Mouse (Mus musculus): ENCODE data around the gene Vapa. TPM values are rescaled to one million over a fixed set of nuclear protein-coding genes. Genes with fewer than 3 reads are reported as not detected.

Gene Vapa
- total and polyA plus RNA-seq, 3 experiments: 14.3 to 91.4 (median 86.1) TPM

DNA sequence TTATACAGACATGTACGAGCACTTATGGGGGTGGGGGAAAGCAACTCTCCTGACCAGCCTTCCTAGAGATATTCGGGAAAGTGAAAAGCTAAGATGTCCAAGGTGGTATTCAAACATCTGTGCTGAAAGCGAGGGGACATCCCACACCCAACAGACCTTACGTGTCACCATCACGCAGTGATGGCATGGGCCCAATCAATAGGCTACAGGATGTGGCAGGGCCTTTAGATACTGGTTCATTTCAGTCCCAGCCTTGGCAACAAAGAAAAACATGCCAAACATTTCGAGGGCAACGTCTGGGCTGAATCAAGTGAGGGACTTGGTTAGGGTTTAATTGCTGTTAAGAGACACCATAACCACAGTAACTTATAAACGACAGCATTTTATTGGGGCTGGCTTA lies 38.5 kb downstream of the Vapa start:
- Histone ChIP-seq H3K27me3 (ENCODE audit: control insufficient read depth, insufficient read depth, low read length) (no peaks in the 10 kb centered on the region), H3K36me3 (ENCODE audit: control insufficient read depth, insufficient read depth, low read length) (no peaks in the 10 kb centered on the region), H3K4me1 (ENCODE audit: control insufficient read depth, insufficient read depth, low read length) (peaks cover 6% of the 10 kb centered on the region), H3K27ac (no peak overlapping the region), H3K4me3 (no peak overlapping the region), H3K9ac (ENCODE audit: low read depth, low read length) (no peak overlapping the region), H3K79me2 (replicated peaks; ENCODE audit: control insufficient read depth, insufficient read depth, low read length) (no peaks in the 10 kb centered on the region)
- TF ChIP-seq EP300 (IDR thresholded peaks at IDR 0.05; ENCODE audit: insufficient read depth, low read depth, low read length) (no peak), CTCF (IDR thresholded peaks at IDR 0.05) (no peak), POLR2A (IDR thresholded peaks at IDR 0.05; ENCODE audit: insufficient read depth, low read depth, low read length) (no peak)
- intact Hi-C loops (cut with DNase I): no loop called here
- DNase-seq: no peak
- WGBS: 74% methylated on average over 8 of the region's 8 CpGs

DNA sequence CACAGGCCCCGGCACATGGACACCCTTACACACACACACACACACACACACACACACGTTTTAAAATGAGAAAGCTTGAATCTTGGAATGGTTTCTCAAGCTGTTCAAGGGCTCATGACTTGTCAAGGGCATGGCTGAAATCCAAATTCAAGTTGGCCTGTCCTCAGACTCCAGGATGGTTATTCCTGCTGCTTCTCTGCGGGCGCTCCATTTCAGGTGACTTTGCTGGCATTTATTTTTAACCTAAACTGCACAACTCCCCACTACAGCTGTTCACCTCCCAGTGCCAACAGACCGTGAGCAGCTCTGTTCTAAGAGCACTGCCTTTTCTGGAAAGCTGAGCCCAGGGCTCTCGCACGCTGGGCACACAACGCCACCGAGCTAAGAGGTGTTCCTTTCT lies 41.5 kb downstream of the Vapa start:
- Histone ChIP-seq H3K27ac (peak overlapping the region; percentile 76), H3K4me3 (no peak overlapping the region), H3K4me1 (ENCODE audit: control insufficient read depth, insufficient read depth, low read length) (peaks cover 6% of the 10 kb centered on the region), H3K79me2 (replicated peaks; ENCODE audit: control insufficient read depth, insufficient read depth, low read length) (no peaks in the 10 kb centered on the region), H3K36me3 (ENCODE audit: control insufficient read depth, insufficient read depth, low read length) (no peaks in the 10 kb centered on the region), H3K27me3 (ENCODE audit: control insufficient read depth, insufficient read depth, low read length) (no peaks in the 10 kb centered on the region), H3K9ac (ENCODE audit: low read depth, low read length) (no peak overlapping the region)
- intact Hi-C loops (cut with DNase I): no loop called here
- WGBS: 59% methylated on average over 9 of the region's 9 CpGs
- peak in 1 of 2 experiments; percentile 54 for DNase-seq
- no peak for TF ChIP-seq CTCF (IDR thresholded peaks at IDR 0.05)
- 0 out of 2 replicates have a peak, but pooled peaks have one; percentile 47 for TF ChIP-seq EP300 (IDR thresholded peaks at IDR 0.05; ENCODE audit: insufficient read depth, low read depth, low read length)

DNA sequence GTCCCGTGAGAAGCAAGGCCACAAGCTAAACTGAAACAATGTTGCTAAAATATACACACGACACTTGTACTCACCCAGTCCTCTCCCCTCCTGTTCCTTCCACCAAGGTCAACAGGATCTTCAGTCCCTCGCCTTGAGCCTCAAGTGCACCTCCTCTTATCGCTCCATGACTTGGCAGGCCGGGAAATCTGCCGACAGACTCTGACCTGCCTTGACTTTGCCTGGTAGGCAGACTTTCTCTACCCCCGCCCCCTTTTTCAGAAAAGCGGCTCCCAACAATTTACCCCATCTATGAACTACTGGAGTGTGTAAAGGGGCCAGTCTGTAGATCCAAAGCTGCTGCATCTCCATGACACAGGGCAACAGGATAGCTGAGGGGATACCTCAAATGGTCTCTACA lies 41.9 kb downstream of the Vapa start:
- Histone ChIP-seq H3K9ac (ENCODE audit: low read depth, low read length) (no peak overlapping the region), H3K4me3 (no peak overlapping the region), H3K36me3 (ENCODE audit: control insufficient read depth, insufficient read depth, low read length) (no peaks in the 10 kb centered on the region), H3K4me1 (ENCODE audit: control insufficient read depth, insufficient read depth, low read length) (peaks cover 6% of the 10 kb centered on the region), H3K27ac (peak overlapping the region; percentile 76), H3K27me3 (ENCODE audit: control insufficient read depth, insufficient read depth, low read length) (no peaks in the 10 kb centered on the region), H3K79me2 (replicated peaks; ENCODE audit: control insufficient read depth, insufficient read depth, low read length) (no peaks in the 10 kb centered on the region)
- 53% methylated on average over 8 of the region's 8 CpGs for WGBS
- TF ChIP-seq EP300 (IDR thresholded peaks at IDR 0.05; ENCODE audit: insufficient read depth, low read depth, low read length): no peak
- no peak for TF ChIP-seq POLR2A (IDR thresholded peaks at IDR 0.05; ENCODE audit: insufficient read depth, low read depth, low read length)
- TF ChIP-seq CTCF (IDR thresholded peaks at IDR 0.05): no peak
- peak in 1 of 2 experiments; percentile 15 for DNase-seq
- intact Hi-C loops (cut with DNase I): no loop called here

DNA sequence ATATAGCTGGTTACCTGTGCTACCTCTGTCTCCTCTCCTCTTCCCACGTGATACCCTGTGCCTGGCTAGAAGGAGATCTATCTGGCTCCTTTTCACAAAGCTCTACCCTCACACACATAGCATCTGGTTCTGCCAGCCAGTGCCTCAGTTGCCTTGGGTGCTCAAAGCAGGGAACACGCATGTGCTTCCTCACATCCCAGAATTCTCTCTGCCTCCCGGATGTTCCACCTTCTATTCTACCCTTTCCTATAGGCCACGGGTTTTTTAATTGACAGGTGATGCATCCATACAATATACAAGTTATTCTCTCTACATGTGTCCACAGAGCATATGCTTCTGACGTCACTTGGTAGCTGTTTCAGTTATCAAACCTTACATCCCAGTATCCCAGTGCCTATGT lies 49.2 kb downstream of the Vapa start:
- Histone ChIP-seq H3K27ac (no peak overlapping the region), H3K36me3 (ENCODE audit: control insufficient read depth, insufficient read depth, low read length) (no peaks in the 10 kb centered on the region), H3K27me3 (ENCODE audit: control insufficient read depth, insufficient read depth, low read length) (no peaks in the 10 kb centered on the region), H3K4me3 (no peak overlapping the region), H3K4me1 (ENCODE audit: control insufficient read depth, insufficient read depth, low read length) (peaks cover 2% of the 10 kb centered on the region; the same call in 1 of the 2 replicates), H3K9ac (ENCODE audit: low read depth, low read length) (no peak overlapping the region), H3K79me2 (replicated peaks; ENCODE audit: control insufficient read depth, insufficient read depth, low read length) (no peaks in the 10 kb centered on the region)
- TF ChIP-seq EP300 (IDR thresholded peaks at IDR 0.05; ENCODE audit: insufficient read depth, low read depth, low read length): no peak
- TF ChIP-seq CTCF (IDR thresholded peaks at IDR 0.05): no peak
- TF ChIP-seq POLR2A (IDR thresholded peaks at IDR 0.05; ENCODE audit: insufficient read depth, low read depth, low read length): no peak
- WGBS: 73% methylated on average over 5 of the region's 5 CpGs
- intact Hi-C loops (cut with DNase I): loop anchor here (10.0 kb wide), 1 partner anchor 239 kb away; no protein-coding TSS in a partner anchor
- DNase-seq: no peak

DNA sequence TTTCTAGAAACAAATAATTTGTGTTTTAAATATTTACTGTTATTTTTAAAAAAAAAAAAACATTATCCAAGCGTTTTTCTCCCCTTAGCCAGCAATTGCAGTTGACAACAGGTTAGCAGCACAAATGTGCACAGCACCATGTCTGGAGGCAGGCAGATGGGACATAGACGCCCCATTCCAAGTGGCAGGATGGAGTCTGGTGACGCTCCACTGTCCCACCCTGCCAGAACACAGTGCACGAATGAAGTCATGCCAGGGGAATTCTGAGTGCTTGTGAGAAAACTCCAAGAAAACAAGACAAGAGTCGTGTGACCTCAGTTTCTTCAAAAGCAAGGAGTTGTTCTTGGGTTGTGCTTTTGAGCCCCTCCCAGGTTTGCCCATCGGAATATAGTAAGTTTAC lies 50.0 kb downstream of the Vapa start:
- Histone ChIP-seq H3K4me1 (ENCODE audit: control insufficient read depth, insufficient read depth, low read length) (peaks cover 2% of the 10 kb centered on the region; the same call in 1 of the 2 replicates), H3K36me3 (ENCODE audit: control insufficient read depth, insufficient read depth, low read length) (no peaks in the 10 kb centered on the region), H3K27ac (no peak overlapping the region), H3K79me2 (replicated peaks; ENCODE audit: control insufficient read depth, insufficient read depth, low read length) (no peaks in the 10 kb centered on the region), H3K9ac (ENCODE audit: low read depth, low read length) (no peak overlapping the region), H3K27me3 (ENCODE audit: control insufficient read depth, insufficient read depth, low read length) (no peaks in the 10 kb centered on the region), H3K4me3 (no peak overlapping the region)
- DNase-seq: no peak
- intact Hi-C loops (cut with DNase I): loop anchor here (10.0 kb wide), 1 partner anchor 239 kb away; no protein-coding TSS in a partner anchor
- TF ChIP-seq POLR2A (IDR thresholded peaks at IDR 0.05; ENCODE audit: insufficient read depth, low read depth, low read length): no peak
- no peak for TF ChIP-seq CTCF (IDR thresholded peaks at IDR 0.05)
- TF ChIP-seq EP300 (IDR thresholded peaks at IDR 0.05; ENCODE audit: insufficient read depth, low read depth, low read length): no peak
- WGBS: 32% methylated on average over 6 of the region's 6 CpGs

DNA sequence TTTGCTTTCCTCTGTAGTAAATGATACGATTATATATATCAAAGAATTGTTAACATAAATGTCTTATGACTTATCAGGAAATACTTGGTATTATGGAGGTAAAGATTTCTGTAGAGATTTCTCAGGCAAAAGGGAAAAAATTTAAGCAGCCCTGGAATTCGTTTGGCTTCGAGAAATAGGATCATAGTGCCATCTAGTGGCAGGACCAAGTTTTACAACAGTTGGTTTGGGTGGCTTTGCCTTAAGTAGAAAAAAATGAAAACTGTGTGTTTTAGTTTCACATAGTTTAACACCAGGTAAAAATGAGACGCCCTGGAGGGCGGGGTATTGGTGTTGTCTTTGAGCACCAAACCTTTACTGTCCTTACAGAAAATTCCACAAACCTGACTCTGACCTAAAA lies 50.6 kb downstream of the Vapa start:
- intact Hi-C loops (cut with DNase I): loop anchor here (10.0 kb wide), 1 partner anchor 238 kb away; no protein-coding TSS in a partner anchor
- no peak overlapping the region for H3K4me3 ChIP-seq
- H3K4me1 ChIP-seq (ENCODE audit: control insufficient read depth, insufficient read depth, low read length): peaks cover 2% of the 10 kb centered on the region; the same call in 1 of the 2 replicates
- under 1% methylated on average over 5 of the region's 5 CpGs for WGBS
- DNase-seq: peak; percentile 38 to 68
- no peaks in the 10 kb centered on the region for H3K27me3 ChIP-seq (ENCODE audit: control insufficient read depth, insufficient read depth, low read length)
- no peaks in the 10 kb centered on the region for H3K79me2 ChIP-seq (replicated peaks; ENCODE audit: control insufficient read depth, insufficient read depth, low read length)
- no peak for TF ChIP-seq EP300 (IDR thresholded peaks at IDR 0.05; ENCODE audit: insufficient read depth, low read depth, low read length)
- no peak for TF ChIP-seq POLR2A (IDR thresholded peaks at IDR 0.05; ENCODE audit: insufficient read depth, low read depth, low read length)
- peak; percentile 89 for TF ChIP-seq CTCF (IDR thresholded peaks at IDR 0.05)
- no peak overlapping the region for H3K27ac ChIP-seq
- no peak overlapping the region for H3K9ac ChIP-seq (ENCODE audit: low read depth, low read length)
- H3K36me3 ChIP-seq (ENCODE audit: control insufficient read depth, insufficient read depth, low read length): no peaks in the 10 kb centered on the region

Measured in heart, adult 2 months (tissue).